Mouse (Mus musculus) right cerebral cortex, postnatal 14 days (tissue): ENCODE measurements around the gene Cnksr3.
A peak's percentile ranks its signal among the peaks of the same experiment; 100 is the strongest.

Experiments
- DNase-seq: peaks from one replicate; pipeline ENCODE4 v3.0.0; 2022

The Cnksr3 gene

GRCm38 (mm10) chr10:7142287-7142686, 69.8 kb downstream of the Cnksr3 start:
- no peak for DNase-seq

GRCm38 (mm10) chr10:7140282-7140681, 71.8 kb downstream of the Cnksr3 start:
- DNase-seq: no peak

- DNase-seq: no peak
Observed at GRCm38 (mm10) chr10:7138049-7138448, 74.0 kb downstream of the Cnksr3 start.

DNA sequence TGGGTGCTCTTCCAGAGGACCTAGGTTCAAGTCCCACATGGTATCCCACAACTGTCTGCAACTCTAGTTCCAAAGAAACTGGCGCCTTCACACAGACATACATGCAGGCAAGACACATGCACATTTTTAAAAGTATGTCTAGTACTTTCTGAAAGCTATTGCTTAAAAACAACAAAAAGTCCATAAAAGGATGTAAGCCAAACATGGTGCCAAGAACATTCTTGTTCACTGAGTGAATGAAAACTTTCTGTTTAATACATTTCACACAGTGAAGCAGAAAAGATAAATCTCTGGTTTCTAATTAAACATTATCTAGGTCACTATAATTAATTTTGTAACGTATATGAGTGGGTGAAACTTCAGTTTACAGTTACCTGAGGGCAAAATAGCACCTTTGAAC, 76.3 kb downstream of the Cnksr3 start:
- no peak for DNase-seq

DNA sequence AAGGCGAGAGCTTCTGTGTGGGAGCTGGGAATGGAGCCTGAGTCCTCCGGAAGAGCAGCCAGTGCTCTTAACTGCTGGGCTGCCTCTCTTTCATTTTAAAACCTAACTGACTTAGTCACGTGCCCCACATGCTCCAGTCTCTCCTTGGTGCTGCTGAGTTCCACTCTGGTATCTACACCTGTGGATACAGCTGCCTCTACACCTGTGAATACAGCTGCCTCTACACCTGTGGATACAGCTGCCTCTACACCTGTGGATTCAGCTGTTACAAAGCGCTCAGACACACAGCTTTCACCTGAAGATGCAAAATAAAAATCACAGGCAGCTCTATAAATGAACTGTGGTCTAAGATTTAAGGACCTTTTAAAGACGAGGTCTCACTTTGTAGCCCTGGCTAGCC, 79.0 kb downstream of the Cnksr3 start:
- DNase-seq: no peak

- DNase-seq: no peak
Observed at GRCm38 (mm10) chr10:7131441-7131840, 80.6 kb downstream of the Cnksr3 start.

GRCm38 (mm10) chr10:7127828-7128227, 84.2 kb downstream of the Cnksr3 start:
- no peak for DNase-seq

DNA sequence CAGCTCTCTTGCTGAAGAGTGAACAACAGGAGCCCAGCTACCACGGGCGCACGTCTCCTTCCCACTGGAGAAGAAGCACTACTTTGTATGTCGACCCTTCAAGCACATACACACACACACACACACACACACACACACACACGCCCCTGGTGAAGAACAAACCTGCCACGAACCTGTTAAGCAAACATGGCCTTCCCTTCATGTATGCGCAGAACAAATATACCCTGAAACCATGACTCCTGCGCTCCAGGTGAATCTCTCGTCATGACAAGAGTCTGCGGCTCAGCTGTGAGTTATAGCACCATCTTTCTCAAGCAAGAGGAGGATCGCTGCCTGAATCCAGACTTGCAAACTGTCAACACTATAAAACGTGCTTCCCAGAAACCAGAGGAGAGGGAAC, 85.2 kb downstream of the Cnksr3 start:
- no peak for DNase-seq

DNA sequence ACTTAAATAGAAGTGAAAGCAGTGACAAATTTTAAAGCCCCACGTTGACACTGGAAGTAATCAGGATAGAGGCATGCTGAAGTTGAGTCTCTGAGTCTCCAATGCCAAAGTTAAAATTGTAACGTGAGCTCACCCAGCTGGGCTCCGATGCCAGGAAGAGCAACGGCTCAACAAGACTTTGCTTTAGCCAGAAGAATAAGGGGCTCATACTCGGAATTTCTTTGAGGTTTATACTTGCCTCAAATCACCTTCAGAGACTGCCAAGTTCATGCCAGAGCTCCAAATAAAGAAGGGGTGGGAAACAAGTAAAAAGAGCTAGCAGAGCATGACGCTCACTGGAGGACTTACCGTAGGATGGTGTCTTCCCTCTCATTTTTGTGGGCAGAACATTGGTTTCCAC, 85.8 kb downstream of the Cnksr3 start:
- DNase-seq: no peak

DNA sequence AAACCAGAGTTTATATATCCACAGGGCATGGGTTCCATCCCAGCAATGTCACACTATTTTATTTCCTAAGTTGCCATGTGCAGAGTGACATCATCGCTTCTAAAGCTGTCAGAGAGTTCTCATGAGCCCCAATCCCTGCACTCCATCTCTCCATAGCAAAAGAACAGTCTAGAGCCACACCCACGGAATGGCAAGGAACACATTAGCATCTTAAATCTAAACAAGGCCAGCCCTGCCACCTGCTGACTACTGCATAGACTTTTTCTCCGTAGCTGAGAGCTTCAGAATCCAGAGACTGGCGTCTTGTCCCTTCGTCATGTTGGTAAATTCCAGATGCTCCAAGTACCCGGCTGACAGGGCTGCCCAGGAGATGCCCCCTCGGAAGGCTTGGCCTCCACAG, 87.0 kb downstream of the Cnksr3 start:
- DNase-seq: peak; percentile 40

DNA sequence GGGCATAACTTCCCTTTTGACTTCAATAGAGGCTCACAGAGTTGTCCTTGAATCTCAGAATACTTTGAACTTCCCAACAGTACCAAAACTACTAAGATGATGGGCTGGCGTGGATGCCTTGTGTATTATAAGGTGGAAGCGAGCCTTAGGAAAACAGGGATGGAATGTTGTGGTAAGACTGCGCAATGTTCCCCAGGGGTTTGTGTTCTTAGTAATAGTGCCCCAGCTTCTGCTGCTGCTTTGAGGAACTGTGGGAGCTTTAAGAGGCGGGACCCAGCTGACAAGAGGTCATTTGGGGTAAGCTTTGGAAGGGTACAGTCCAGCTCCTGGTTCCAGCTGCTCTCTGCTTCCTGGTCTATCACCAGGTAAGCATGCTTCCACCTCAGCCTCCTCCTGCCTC, 89.7 kb downstream of the Cnksr3 start:
- no peak for DNase-seq

GRCm38 (mm10) chr10:7120206-7120605, 91.8 kb downstream of the Cnksr3 start:
- DNase-seq: no peak

DNA sequence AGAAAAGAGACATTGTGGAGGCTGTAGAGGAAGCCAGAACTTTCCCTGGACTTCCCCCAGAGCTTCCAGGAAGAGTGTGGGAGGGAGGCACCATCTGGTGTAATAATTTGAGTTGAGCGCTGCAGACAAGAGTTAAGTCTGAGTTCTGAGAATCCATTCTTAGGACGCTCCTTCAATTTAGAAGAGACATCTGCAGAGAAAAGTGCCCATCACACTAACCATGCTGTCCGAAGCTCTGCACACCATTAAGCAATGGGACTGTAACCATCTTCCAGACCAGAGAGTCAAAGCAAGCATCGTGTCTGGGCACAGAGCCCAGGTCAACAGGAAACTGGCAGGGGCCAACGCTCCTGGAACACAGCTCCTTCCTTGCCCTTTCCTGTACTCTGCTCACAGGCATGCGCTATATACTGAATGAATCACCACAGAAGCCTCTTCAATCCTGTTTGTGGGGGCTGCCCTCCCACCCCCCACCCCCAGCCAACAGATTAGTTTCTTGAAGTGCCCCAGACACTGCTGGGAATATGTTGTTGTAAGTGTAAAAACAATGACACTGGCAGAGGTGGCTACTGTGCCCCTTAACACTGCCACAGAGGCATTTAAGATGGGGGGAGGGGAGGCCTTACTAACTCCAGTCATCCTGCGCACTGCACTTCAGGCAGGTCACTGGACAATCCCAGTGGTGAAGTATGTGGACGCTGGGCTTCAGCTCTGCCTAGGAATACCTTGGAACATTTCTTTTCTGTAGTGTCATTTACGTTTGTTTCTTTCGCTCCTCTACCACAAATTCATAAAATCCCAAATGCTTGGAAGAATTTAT, 93.6 kb downstream of the Cnksr3 start:
- peak; percentile 17 for DNase-seq

DNA sequence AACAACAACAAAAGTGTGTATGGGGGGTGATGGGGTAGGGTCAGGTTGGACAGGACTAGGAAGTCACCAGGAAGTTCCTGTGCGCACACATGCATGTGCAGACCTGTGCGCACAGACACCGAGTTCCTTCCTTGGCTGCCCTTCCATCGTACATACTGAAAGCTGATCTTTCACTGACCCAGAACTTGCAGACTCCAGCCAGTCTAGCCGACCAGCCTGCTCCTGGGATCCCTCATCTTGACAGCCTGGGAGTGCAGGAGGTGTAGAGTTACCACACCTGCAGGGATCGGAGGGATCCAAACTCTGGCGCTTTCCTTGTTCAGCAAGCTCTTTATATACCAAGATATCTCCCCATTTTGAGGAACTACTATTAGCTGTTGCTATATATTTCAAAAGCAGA, 94.3 kb downstream of the Cnksr3 start:
- DNase-seq: no peak

- no peak for DNase-seq
Observed at GRCm38 (mm10) chr10:7114796-7115195, 97.2 kb downstream of the Cnksr3 start.

DNA sequence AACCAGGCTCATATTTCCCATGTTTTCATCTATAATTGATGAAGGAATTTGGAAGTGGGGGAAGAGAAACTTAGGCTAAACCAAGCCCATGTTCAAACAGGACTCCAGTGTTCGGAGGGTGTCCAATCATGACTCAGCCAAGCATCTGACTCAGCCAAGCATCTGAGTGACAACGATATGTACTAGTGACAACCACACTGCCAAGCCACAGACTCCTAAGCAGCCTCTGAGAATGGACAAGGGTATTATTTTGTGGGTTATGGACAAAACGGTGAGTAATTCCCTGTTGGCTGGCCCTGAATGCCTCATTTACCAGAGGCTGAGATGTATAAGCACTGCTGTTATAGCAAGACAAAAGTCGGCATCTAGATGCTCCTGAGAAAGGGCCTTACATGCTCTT, 98.3 kb downstream of the Cnksr3 start:
- no peak for DNase-seq

DNA sequence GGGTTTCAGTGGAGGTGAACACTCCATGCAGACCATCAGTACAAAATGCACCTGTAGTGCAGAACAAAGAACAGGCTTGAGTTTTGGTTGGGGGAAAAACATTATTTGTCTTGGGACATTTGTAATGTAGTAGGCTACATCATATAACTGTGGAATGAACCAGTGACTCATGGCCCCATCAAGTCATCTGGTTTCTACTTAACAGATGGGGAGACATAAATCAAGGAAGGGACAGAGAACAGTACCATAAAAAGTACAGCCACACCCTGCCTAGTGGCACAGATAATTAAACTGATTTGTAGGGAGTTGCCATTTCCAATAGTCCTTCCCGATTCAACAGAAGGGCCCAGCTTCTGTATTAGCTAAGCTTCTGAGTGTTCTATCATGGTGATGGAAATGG, 98.9 kb downstream of the Cnksr3 start:
- no peak for DNase-seq

DNA sequence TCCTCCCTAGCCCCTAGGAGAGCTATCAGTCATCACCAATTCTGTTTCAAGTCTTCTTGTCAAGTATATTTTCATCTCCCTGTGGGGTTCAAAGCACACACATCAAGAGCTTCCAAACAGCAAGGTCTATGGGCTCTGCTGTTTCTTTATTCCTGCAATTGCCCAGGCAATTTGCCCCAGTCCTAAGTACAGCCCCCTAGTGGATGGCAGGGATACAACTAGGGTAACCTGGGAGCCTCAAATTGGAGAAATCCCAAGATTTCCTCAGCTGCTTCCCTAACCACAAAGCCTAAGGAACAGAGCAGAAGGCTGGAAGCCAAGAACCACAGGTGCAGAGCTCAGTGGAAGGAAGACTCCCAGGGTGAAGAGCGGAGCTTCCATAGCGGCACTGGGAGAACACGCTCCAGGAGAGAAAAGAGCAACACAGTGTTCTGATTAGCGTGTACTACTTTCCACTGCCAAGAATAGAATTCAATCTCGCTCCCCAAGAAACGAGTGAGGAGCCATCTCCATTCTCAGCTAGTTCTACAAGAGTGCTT, 100.5 kb downstream of the Cnksr3 start:
- no peak for DNase-seq

GRCm38 (mm10) chr10:7103872-7104271, 108.2 kb downstream of the Cnksr3 start:
- DNase-seq: no peak

DNA sequence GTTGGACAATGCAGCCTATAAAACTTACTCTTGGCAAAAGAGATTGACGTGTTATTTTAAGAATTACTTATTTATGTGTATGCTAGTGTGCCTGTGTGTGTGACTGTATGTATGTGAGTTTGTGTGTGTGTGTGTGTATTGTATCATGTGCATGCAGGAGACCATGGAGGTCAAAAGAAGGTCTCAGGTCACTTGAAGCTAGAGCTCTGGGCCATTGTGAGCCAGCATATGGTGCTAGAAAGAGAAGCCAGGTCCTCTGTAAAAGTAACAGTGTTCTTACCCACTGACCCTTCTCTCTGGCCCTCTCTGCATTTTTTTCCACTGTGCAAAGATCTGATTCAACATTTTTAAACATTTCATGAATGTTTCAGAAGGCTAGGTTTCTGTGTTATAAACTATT, 134.1 kb downstream of the Cnksr3 start:
- no peak for DNase-seq

GRCm38 (mm10) chr10:7077389-7077808, 134.6 kb downstream of the Cnksr3 start:
- no peak for DNase-seq

GRCm38 (mm10) chr10:7076662-7077211, 135.3 kb downstream of the Cnksr3 start:
- DNase-seq: no peak

- DNase-seq: peak; percentile 74
Observed at GRCm38 (mm10) chr10:7076201-7076600, 135.8 kb downstream of the Cnksr3 start.

DNA sequence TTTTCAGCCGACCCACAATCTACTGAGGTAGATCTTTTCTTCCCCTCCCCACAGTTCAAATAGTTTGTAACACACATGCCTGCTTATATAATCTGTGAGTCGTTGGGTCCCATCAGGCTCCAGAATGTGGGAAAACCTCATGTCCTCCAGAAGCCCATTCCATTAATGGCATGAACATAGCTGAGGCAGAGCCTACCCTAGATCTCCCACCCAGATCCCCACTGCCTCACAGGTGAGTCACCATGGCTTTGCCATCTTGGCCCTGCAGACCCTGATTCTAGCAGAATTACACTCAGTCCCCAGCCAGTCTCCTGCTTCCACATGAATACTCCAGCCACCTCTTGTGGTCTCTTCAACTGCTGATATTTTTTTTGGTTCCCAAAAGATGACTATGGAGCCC, 136.4 kb downstream of the Cnksr3 start:
- DNase-seq: no peak

DNA sequence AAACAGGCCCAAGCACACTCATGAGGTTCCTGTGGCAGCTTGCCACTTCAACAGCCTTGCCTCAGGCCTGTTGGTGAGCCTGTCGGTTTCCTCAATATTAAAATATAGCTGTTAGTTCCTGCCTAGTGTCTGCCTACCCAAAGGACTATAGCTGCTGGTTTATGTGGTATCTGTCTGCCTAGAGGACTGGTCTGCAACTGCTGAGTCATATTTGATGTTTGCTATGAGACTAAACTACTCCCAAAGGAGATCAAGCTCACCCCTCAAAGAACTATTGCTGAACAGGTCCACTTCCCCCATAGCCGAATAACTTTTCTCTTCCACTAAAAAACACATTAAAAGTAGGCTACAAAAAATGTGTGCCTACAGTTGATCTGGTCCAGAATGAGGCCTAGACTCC, 137.8 kb downstream of the Cnksr3 start:
- no peak for DNase-seq
